Mouse (Mus musculus) CH12.LX (cell line): ENCODE results near the gene Junb. TPM values are rescaled to one million over a fixed set of nuclear protein-coding genes. Genes with fewer than 3 reads are reported as not detected.
A peak's percentile ranks its signal among the peaks of the same experiment; 100 is the strongest.

Experiments used
- DNase-seq: peaks from one replicate; pipeline ENCODE4 v3.0.0-alpha.2; 2013; ENCODE audit errors: extremely low read depth
- H3K27ac ChIP-seq: 2 replicates; pipeline ENCODE4 v1.5.1; 2012; ENCODE audit warnings: low read depth, mild to moderate bottlenecking, control low read depth, moderate library complexity; ENCODE audit not compliant: insufficient read depth
- H3K27me3 ChIP-seq: replicated peaks from 2 replicates; pipeline ENCODE3; 2012; ENCODE audit warnings: inconsistent platforms
- H3K36me3 ChIP-seq, 2 experiments: replicated peaks in 1 of 2; 2 replicates each; pipeline versions ENCODE3 to v1.6.1; 2012; ENCODE audit warnings: inconsistent platforms in 1 of 2, low read length in 1 of 2, mild to moderate bottlenecking in 1 of 2, mixed read lengths in 1 of 2, moderate library complexity in 1 of 2; ENCODE audit not compliant: control insufficient read depth in 1 of 2, insufficient read depth in 1 of 2
- H3K4me1 ChIP-seq, 2 experiments: 2 replicates each; pipeline ENCODE4 v1.6.1; 2012; ENCODE audit warnings: inconsistent platforms in 1 of 2, moderate library complexity in 1 of 2; ENCODE audit not compliant: insufficient read depth in 2 of 2, control insufficient read depth in 1 of 2
- H3K4me2 ChIP-seq: 2 replicates; pipeline ENCODE4 v1.6.1; 2012; ENCODE audit warnings: low read depth, mild to moderate bottlenecking, control low read depth; ENCODE audit not compliant: poor library complexity, insufficient read depth, severe bottlenecking
- H3K4me3 ChIP-seq, 3 experiments: fragments of 150-350 bp in 1 of 3; sonication (generic) in 1 of 3; replicated peaks in 1 of 3; 2 replicates each; pipeline versions ENCODE3 to v1.5.1; 2011 to 2012; ENCODE audit warnings: low read depth in 2 of 3, low read length in 2 of 3, mild to moderate bottlenecking in 2 of 3, moderate library complexity in 2 of 3, control low read depth in 1 of 3, improper control_type of control experiment in 1 of 3, inconsistent platforms in 1 of 3, mixed read lengths in 1 of 3; ENCODE audit not compliant: poor library complexity in 1 of 3
- H3K79me2 ChIP-seq: replicated peaks from 2 replicates; pipeline ENCODE4 v1.6.1; 2012; ENCODE audit warnings: mild to moderate bottlenecking, moderate library complexity; ENCODE audit not compliant: control insufficient read depth, poor library complexity, insufficient read depth, severe bottlenecking; ENCODE audit errors: extremely low read depth
- H3K9ac ChIP-seq: 2 replicates; pipeline ENCODE4 v1.6.1; 2012; ENCODE audit warnings: low read depth, mild to moderate bottlenecking, control low read depth, moderate library complexity; ENCODE audit not compliant: insufficient read depth
- H3K9me3 ChIP-seq: replicated peaks from 2 replicates; pipeline ENCODE3; 2012; ENCODE audit warnings: low read length, inconsistent platforms, mixed read lengths
- BHLHE40 ChIP-seq: IDR thresholded peaks from 2 replicates; pipeline ENCODE4 v1.6.1; 2011; ENCODE audit warnings: mild to moderate bottlenecking, low read depth, low read length, improper control_type of control experiment
- CHD1 ChIP-seq: IDR thresholded peaks from 2 replicates; pipeline ENCODE4 v1.6.1; 2012; ENCODE audit warnings: low read depth, low read length, improper control_type of control experiment, inconsistent platforms
- CHD2 ChIP-seq: IDR thresholded peaks from 2 replicates; pipeline ENCODE4 v1.6.1; 2011; ENCODE audit warnings: low read length, improper control_type of control experiment
- CTCF ChIP-seq, 2 experiments: IDR thresholded peaks in 1 of 2; conservative IDR thresholded peaks in 1 of 2; 2 replicates each; pipeline ENCODE4 v1.5.1; 2011 to 2012; ENCODE audit warnings: low read depth in 2 of 2, low read length in 2 of 2, improper control_type of control experiment in 1 of 2, inconsistent platforms in 1 of 2, mild to moderate bottlenecking in 1 of 2, moderate library complexity in 1 of 2
- E2F4 ChIP-seq: IDR thresholded peaks from 2 replicates; pipeline ENCODE4 v1.6.1; 2011; ENCODE audit warnings: low read depth, low read length, improper control_type of control experiment; ENCODE audit not compliant: insufficient replicate concordance
- ELF1 ChIP-seq: IDR thresholded peaks from 2 replicates; pipeline ENCODE4 v1.6.1; 2014; ENCODE audit warnings: low read depth, mild to moderate bottlenecking, inconsistent platforms, low read length, improper control_type of control experiment
- GABPA ChIP-seq: IDR thresholded peaks from 2 replicates; pipeline ENCODE4 v1.6.1; 2012; ENCODE audit warnings: low read depth, low read length, improper control_type of control experiment, inconsistent platforms; ENCODE audit not compliant: insufficient replicate concordance
- HCFC1 ChIP-seq: IDR thresholded peaks from 2 replicates; pipeline ENCODE4 v1.6.1; 2012; ENCODE audit warnings: low read depth, mild to moderate bottlenecking, inconsistent platforms, low read length, improper control_type of control experiment
- IRF4 ChIP-seq: IDR thresholded peaks from 2 replicates; pipeline ENCODE4 v1.6.1; 2014; ENCODE audit warnings: low read depth, mild to moderate bottlenecking, inconsistent platforms, low read length, improper control_type of control experiment
- KAT2A ChIP-seq: IDR thresholded peaks from 2 replicates; pipeline ENCODE4 v1.6.1; 2012; ENCODE audit warnings: low read length, improper control_type of control experiment, inconsistent platforms; ENCODE audit not compliant: insufficient replicate concordance
- MAFK ChIP-seq: IDR thresholded peaks from 2 replicates; pipeline ENCODE4 v1.6.1; 2011; ENCODE audit warnings: low read length, improper control_type of control experiment; ENCODE audit not compliant: insufficient replicate concordance
- MAX ChIP-seq: IDR thresholded peaks from 2 replicates; pipeline ENCODE4 v1.6.1; 2011; ENCODE audit warnings: low read length, improper control_type of control experiment
- MAZ ChIP-seq: IDR thresholded peaks from 2 replicates; pipeline ENCODE4 v1.6.1; 2012; ENCODE audit warnings: low read depth, mild to moderate bottlenecking, inconsistent platforms, low read length, improper control_type of control experiment, moderate library complexity
- MEF2A ChIP-seq: IDR thresholded peaks from 2 replicates; pipeline ENCODE4 v1.6.1; 2014; ENCODE audit warnings: low read depth, mild to moderate bottlenecking, inconsistent platforms, low read length, improper control_type of control experiment, borderline replicate concordance
- MXI1 ChIP-seq: IDR thresholded peaks from 2 replicates; pipeline ENCODE4 v1.6.1; 2011; ENCODE audit warnings: mild to moderate bottlenecking, low read depth, low read length, improper control_type of control experiment
- MYC ChIP-seq: IDR thresholded peaks from 2 replicates; pipeline ENCODE4 v1.6.1; 2011; ENCODE audit warnings: low read depth, mild to moderate bottlenecking, improper control_type of control experiment, low read length
- NELFE ChIP-seq: IDR thresholded peaks from 2 replicates; pipeline ENCODE4 v1.6.1; 2011; ENCODE audit warnings: low read depth, low read length, improper control_type of control experiment
- NRF1 ChIP-seq: IDR thresholded peaks from 2 replicates; pipeline ENCODE4 v1.6.1; 2014; ENCODE audit warnings: low read depth, mild to moderate bottlenecking, inconsistent platforms, low read length, improper control_type of control experiment, moderate library complexity
- PAX5 ChIP-seq: IDR thresholded peaks from 2 replicates; pipeline ENCODE4 v1.6.1; 2012; ENCODE audit warnings: low read length, inconsistent platforms, mixed read lengths
- POLR2AphosphoS2 ChIP-seq: IDR thresholded peaks from 2 replicates; pipeline ENCODE4 v1.6.1; 2011; ENCODE audit warnings: low read depth, low read length, improper control_type of control experiment
- SIN3A ChIP-seq: IDR thresholded peaks from 2 replicates; pipeline ENCODE4 v1.6.1; 2012; ENCODE audit warnings: low read length, improper control_type of control experiment, inconsistent platforms
- SMC3 ChIP-seq: IDR thresholded peaks from 2 replicates; pipeline ENCODE4 v1.6.1; 2011; ENCODE audit warnings: low read depth, low read length, improper control_type of control experiment
- TCF12 ChIP-seq: IDR thresholded peaks from 2 replicates; pipeline ENCODE4 v1.6.1; 2014; ENCODE audit warnings: low read depth, mild to moderate bottlenecking, inconsistent platforms, low read length, improper control_type of control experiment
- USF1 ChIP-seq: IDR thresholded peaks from 2 replicates; pipeline ENCODE4 v1.6.1; 2014; ENCODE audit warnings: low read depth, mild to moderate bottlenecking, inconsistent platforms, low read length, improper control_type of control experiment
- USF2 ChIP-seq: conservative IDR thresholded peaks from 2 replicates; pipeline ENCODE4 v1.6.1; 2011; ENCODE audit warnings: low read depth, low read length, improper control_type of control experiment
- ZC3H11A ChIP-seq: IDR thresholded peaks from 2 replicates; pipeline ENCODE4 v1.6.1; 2012; ENCODE audit warnings: low read depth, mild to moderate bottlenecking, inconsistent platforms, low read length, improper control_type of control experiment
- ZKSCAN1 ChIP-seq: IDR thresholded peaks from 2 replicates; pipeline ENCODE4 v1.6.1; 2012; ENCODE audit warnings: low read depth, inconsistent platforms, low read length, improper control_type of control experiment, borderline replicate concordance
- ZMIZ1 ChIP-seq: IDR thresholded peaks from 2 replicates; pipeline ENCODE4 v1.6.1; 2012; ENCODE audit warnings: low read depth, mild to moderate bottlenecking, inconsistent platforms, low read length, improper control_type of control experiment
- ZNF384 ChIP-seq: IDR thresholded peaks from 2 replicates; pipeline ENCODE4 v1.6.1; 2012; ENCODE audit warnings: low read depth, low read length, improper control_type of control experiment, inconsistent platforms
- dilution Hi-C: fragments of 300-500 bp; cut with MboI; formaldehyde crosslinking; loops from 2 replicates; pipeline ENCODE4 v1.14.3; 2020; ENCODE audit warnings: low sequenced_read_pairs; ENCODE audit not compliant: extremely low pct_unique_long_range_greater_than_20kb, extremely low pct_ligation_motif_present
- in situ Hi-C: fragments of 300-500 bp; cut with MboI; formaldehyde crosslinking; loops from 3 replicates; pipeline ENCODE4 v1.14.3; 2019; ENCODE audit warnings: low sequenced_read_pairs, low pct_ligation_motif_present, low pct_unique_long_range_greater_than_20kb, mixed read lengths
- polyA plus RNA-seq: library from polyadenylated mRNA; unstranded; fragments of >175 nt; gene quantifications from 2 replicates; pipeline ENCODE4 v1.2.1, GENCODE M21; 2012; ENCODE audit warnings: low read depth; ENCODE audit not compliant: insufficient read length
- total RNA-seq, 2 experiments: library from RNA; depleted of rRNA; stranded (reverse); fragments of 300-350 nt in 1 of 2; fragments of >200 nt in 1 of 2; gene quantifications; 2 replicates each; pipeline ENCODE4 v1.2.3; 2012 to 2014

Gene Junb
- total and polyA plus RNA-seq, 3 experiments = 63.4 to 342 (median 217) TPM

DNA sequence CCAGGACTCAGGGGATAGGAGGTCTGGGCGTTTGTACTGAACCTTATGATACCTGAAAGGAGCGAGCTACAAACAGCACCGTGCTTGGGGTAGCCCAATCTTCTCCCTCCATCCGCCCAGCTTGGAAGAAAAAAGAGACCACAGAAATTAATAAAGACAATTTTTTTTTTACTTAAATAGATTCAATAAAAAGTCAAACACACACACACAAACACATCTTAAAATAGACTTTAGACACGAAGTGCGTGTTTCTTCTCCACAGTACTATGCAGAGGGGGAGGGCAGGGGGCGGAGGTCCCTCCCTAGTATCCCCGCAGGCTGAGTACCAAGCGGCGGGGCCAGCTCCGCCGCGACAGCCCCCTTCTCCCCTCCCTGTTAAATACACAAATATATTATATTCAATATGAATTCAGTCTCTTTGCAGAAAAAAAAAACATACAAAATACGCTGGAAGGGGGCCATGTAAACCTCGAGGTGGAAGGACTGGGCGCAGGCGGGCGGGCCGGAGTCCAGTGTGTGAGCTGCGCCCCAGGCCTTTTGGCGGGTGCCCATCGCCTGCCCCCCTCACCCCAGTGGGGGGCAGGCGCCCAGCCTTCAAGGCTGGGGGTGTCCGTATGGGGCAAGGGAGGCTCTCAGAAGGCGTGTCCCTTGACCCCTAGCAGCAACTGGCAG is 1.6 kb downstream of the Junb start:
- dilution Hi-C loops (no loop called here), in situ Hi-C loops (no loop called here)
- DNase-seq = no peak
- Histone ChIP-seq H3K4me2 (no peak overlapping the region), H3K4me1 (peaks cover 5 to 29% of the 10 kb centered on the region in 2 experiments), H3K36me3 (peaks cover 13 to 24% of the 10 kb centered on the region in 2 experiments), H3K27me3 (no peaks in the 10 kb centered on the region), H3K79me2 (peaks cover 20% of the 10 kb centered on the region), H3K27ac (peak overlapping the region; percentile 93), H3K9me3 (no peaks in the 10 kb centered on the region), H3K4me3 (peak overlapping the region; percentile 82 to 94 (median 92)), H3K9ac (peak overlapping the region; percentile 81)
- TF ChIP-seq TCF12 (no peak), ZNF384 (no peak), USF1 (no peak), E2F4 (no peak), NELFE (0 out of 2 replicates have a peak, but pooled peaks have one; percentile 15), CHD1 (peak; percentile 96), GABPA (no peak), POLR2AphosphoS2 (no peak), MAFK (no peak), ZKSCAN1 (no peak)

DNA sequence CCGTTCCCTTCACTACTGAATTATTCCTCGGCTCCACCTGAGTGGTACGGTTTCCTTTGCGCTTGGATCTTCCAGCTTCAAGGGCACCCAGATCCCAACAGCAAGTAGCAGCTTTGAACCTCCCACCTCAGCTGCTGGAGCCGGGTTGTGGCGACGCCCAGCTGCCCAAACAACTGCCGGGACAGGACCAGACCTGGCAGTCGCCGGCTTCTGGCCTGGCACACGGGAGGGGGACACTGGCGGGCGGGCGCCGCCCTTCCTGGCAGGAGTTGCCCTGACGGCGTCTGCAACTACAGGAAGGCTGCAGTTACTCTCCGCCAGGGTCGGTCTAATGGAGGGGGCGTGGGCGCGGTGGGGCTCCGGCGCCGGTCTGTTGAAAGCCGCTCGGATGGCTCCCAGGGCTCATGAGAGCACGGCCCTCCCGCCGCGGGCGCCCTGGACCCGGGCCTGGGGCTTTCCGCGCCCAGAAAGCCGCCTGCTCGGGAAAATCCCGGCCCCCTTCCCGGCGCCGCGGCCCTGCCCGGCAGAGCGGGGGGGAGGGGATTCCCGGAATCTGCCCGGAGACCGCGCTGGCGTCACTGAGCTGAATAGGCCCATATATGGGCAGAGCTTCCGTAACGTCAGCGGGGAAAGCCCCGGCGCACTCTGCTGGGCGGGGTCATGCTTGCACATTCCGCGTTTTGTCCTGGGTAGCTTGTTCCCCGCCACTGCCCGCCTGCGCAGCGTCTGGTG is 2.3 kb downstream of the Junb start:
- Histone ChIP-seq H3K9ac (peak overlapping the region; percentile 81), H3K27me3 (no peaks in the 10 kb centered on the region), H3K9me3 (no peaks in the 10 kb centered on the region), H3K4me3 (peak overlapping the region; percentile 82 to 94 (median 92)), H3K36me3 (peaks cover 20 to 31% of the 10 kb centered on the region in 2 experiments), H3K27ac (peak overlapping the region; percentile 93), H3K4me1 (peaks cover 0 to 22% of the 10 kb centered on the region in 2 experiments; a peak in 2 of 4 replicates), H3K4me2 (peak overlapping the region; percentile 98), H3K79me2 (peaks cover 20% of the 10 kb centered on the region)
- in situ Hi-C loops = no loop called here
- dilution Hi-C loops = no loop called here
- DNase-seq = peak; percentile 91
- TF ChIP-seq ELF1 = peak; percentile 81
- peak; percentile 96 for TF ChIP-seq CHD2
- TF ChIP-seq CHD1 = no peak; the same call in 1 of the 2 replicates
- peak; percentile 64 for TF ChIP-seq HCFC1
- TF ChIP-seq PAX5 = no peak
- TF ChIP-seq BHLHE40 = peak; percentile 81
- TF ChIP-seq SIN3A = peak; percentile 96
- peak; percentile 78 for TF ChIP-seq NRF1
- TF ChIP-seq CTCF (conservative IDR thresholded peaks at IDR 0.05 in 1 of 2, IDR thresholded peaks at IDR 0.05 in 1 of 2; ENCODE audit: low read depth in 2 of 2, low read length in 2 of 2) = 0 out of 4 replicates have a peak, but pooled peaks of 1 of the 2 experiments have one; percentile 1
- TF ChIP-seq IRF4 = peak; percentile 84
- TF ChIP-seq MAFK = peak; percentile 65; the same call in 1 of the 2 replicates
- peak; percentile 48 for TF ChIP-seq MAX
- peak; percentile 86 for TF ChIP-seq KAT2A
- TF ChIP-seq USF2 = no peak
- no peak for TF ChIP-seq ZC3H11A
- TF ChIP-seq SMC3 = peak; percentile 40
- peak; percentile 98 for TF ChIP-seq MAZ
- TF ChIP-seq MXI1 = peak; percentile 91
- peak; percentile 49; the same call in 1 of the 2 replicates for TF ChIP-seq NELFE
- TF ChIP-seq MYC = no peak
- TF ChIP-seq ZMIZ1 = peak; percentile 89
- TF ChIP-seq ZNF384 = 0 out of 2 replicates have a peak, but pooled peaks have one; percentile 33
- TF ChIP-seq MEF2A = peak; percentile 93
- no peak; the same call in 1 of the 2 replicates for TF ChIP-seq POLR2AphosphoS2
